ENCODE assay signal across 13 mouse cellular contexts in the genomic region with DNA sequence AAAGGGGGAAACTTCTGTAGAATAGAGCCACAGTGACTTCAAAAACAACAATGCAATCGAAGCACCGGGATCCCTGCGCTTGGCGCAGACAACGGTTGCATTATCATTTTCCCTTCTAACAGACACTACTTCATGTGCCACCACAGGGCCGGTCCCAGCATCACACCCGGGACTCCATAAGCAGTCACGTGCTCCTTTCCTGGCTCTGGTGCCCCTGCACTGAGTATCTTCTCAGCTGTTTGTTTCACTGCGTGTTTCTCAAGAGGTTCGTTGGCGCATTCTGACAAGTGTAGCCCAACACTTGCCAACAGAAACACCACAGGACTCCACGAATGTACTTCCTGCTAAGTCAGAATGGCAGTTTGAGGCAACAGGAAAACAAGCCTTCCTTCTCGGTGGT.
DNase-seq lines count a peak whose midpoint lies in the region; ATAC-seq and TF ChIP-seq lines count a peak whose summit lies in the region.
"Had no signal": no experiment of that assay in that cellular context is flagged by ENCODE, and none has a peak within 500 bp of the region (broad histone marks: within the 10 kb centered on the region; RNA-seq: fewer than 3 reads in every experiment).

No protein-coding gene starts in this region.

- DNase-seq in layer of hippocampus, adult 2 months (ENCODE audit: low spot score in 2 of 2): no peak
- DNase-seq in layer of hippocampus, adult 9-10 months (ENCODE audit: low spot score): no peak
- DNase-seq in brain, embryonic 14.5 days (ENCODE audit: low read depth): peak; percentile 63
- peak; percentile 44 to 56 for DNase-seq in heart, adult 18-20 months
- DNase-seq in heart, postnatal 25 days (ENCODE audit: low spot score): peak; percentile 14
- no peak for DNase-seq in MN1 (ENCODE audit: low spot score)
- DNase-seq: adrenal gland, postnatal 25 days; kidney, adult 11 months had no signal

- intact Hi-C loops in heart, postnatal 25 days (cut with DNase I): no loop called here

- TF ChIP-seq CTCF in layer of hippocampus, adult 2 months (conservative IDR thresholded peaks at IDR 0.05): peak; percentile 33
- no peak for TF ChIP-seq CTCF in brain, embryonic 14.5 days (IDR thresholded peaks at IDR 0.05; ENCODE audit: borderline replicate concordance, extremely low read depth, insufficient read depth, insufficient read length)

- no peak overlapping the region for H3K4me3 ChIP-seq in layer of hippocampus, adult 2 months
- H3K4me3 ChIP-seq: hindbrain, embryonic 10.5 days; limb, embryonic 10.5 days; midbrain, embryonic 12.5 days; neural tube, embryonic 12.5 days had no signal

- H3K27ac ChIP-seq in layer of hippocampus, adult 2 months: peak overlapping the region; percentile 74
- H3K27ac ChIP-seq: hindbrain, embryonic 10.5 days; limb, embryonic 10.5 days; midbrain, embryonic 12.5 days; neural tube, embryonic 12.5 days had no signal

- ATAC-seq in CD4-positive, CD25-positive, alpha-beta regulatory T cell, adult 4 months: no peak

- no peak for TF ChIP-seq POLR2A in brain, embryonic 14.5 days (IDR thresholded peaks at IDR 0.05; ENCODE audit: borderline replicate concordance, extremely low read depth, insufficient read depth, insufficient read length, poor library complexity, severe bottlenecking)

Comparison
In these comparisons a context has a peak if more than half of its experiments do, and no peak if none do; other contexts are left out.
1. DNase-seq: peak in brain, embryonic 14.5 days (single experiment), heart, adult 18-20 months (2 of 2) and heart, postnatal 25 days (single experiment); none in layer of hippocampus, adult 2 months (0 of 2), layer of hippocampus, adult 9-10 months (single experiment) and MN1 (single experiment).